14 mouse cellular contexts compared by ENCODE assay signal in genomic region chr2:173217763-173218258, GRCm38 (mm10). TPM values are rescaled to one million over a fixed set of nuclear protein-coding genes. Genes with fewer than 3 reads are reported as not detected.
DNase-seq lines count a peak whose midpoint lies in the region; ATAC-seq and TF ChIP-seq lines count a peak whose summit lies in the region.
"Had no signal": no experiment of that assay in that cellular context is flagged by ENCODE, and none has a peak within 500 bp of the region (broad histone marks: within the 10 kb centered on the region; RNA-seq: fewer than 3 reads in every experiment).

No protein-coding gene starts in this region.

- ATAC-seq in kidney, embryonic 16.5 days (ENCODE audit: low FRiP score, low TSS enrichment): peak; percentile 33; the same call in 1 of the 2 replicates
- peak; percentile 79 for ATAC-seq in intestine, postnatal 0 days
- ATAC-seq: forebrain, embryonic 15.5 days; hindbrain, embryonic 16.5 days had no signal

- H3K9ac ChIP-seq in kidney, embryonic 16.5 days (replicated peaks; ENCODE audit: low read length): 0 out of 2 replicates have a peak overlapping the region, but pooled peaks have one; percentile 16
- no peak overlapping the region for H3K9ac ChIP-seq in intestine, postnatal 0 days (ENCODE audit: low read depth, low read length)
- H3K9ac ChIP-seq: embryonic facial prominence, embryonic 15.5 days; forebrain, embryonic 15.5 days; liver, embryonic 15.5 days had no signal

- no peaks in the 10 kb centered on the region for H3K27me3 ChIP-seq in kidney, embryonic 16.5 days (ENCODE audit: insufficient read depth, low read length)
- H3K27me3 ChIP-seq in kidney, adult 2 months (replicated peaks; ENCODE audit: control insufficient read depth, insufficient read depth, low read length): no peaks in the 10 kb centered on the region
- H3K27me3 ChIP-seq in intestine, postnatal 0 days (replicated peaks; ENCODE audit: control insufficient read depth, insufficient read depth, low read length): no peaks in the 10 kb centered on the region
- H3K27me3 ChIP-seq: embryonic facial prominence, embryonic 15.5 days; forebrain, embryonic 15.5 days had no signal

- H3K4me2 ChIP-seq in kidney, embryonic 16.5 days (replicated peaks; ENCODE audit: low read depth, low read length): no peak overlapping the region
- no peak overlapping the region for H3K4me2 ChIP-seq in intestine, postnatal 0 days (replicated peaks; ENCODE audit: low read depth)
- H3K4me2 ChIP-seq: embryonic facial prominence, embryonic 15.5 days; forebrain, embryonic 15.5 days; liver, embryonic 15.5 days had no signal

- no peak for DNase-seq in kidney, adult 2 months
- peak; percentile 2 to 8 for DNase-seq in right cerebral cortex, postnatal 10 days (ENCODE audit: low spot score in 2 of 2)
- no peak for DNase-seq in right cerebral cortex, postnatal 25 days
- DNase-seq in embryo, embryonic 9.5 days (ENCODE audit: extremely low spot score): no peak
- DNase-seq: cerebellum, adult 2 months; layer of hippocampus, adult 9-11 months; right cerebral cortex, postnatal 14 days had no signal

- H3K36me3 ChIP-seq in kidney, embryonic 16.5 days (ENCODE audit: insufficient read depth, low read length): no peaks in the 10 kb centered on the region
- no peaks in the 10 kb centered on the region for H3K36me3 ChIP-seq in kidney, adult 2 months (ENCODE audit: control insufficient read depth, insufficient read depth, low read length)
- H3K36me3 ChIP-seq in intestine, postnatal 0 days (ENCODE audit: control insufficient read depth, insufficient read depth): no peaks in the 10 kb centered on the region
- H3K36me3 ChIP-seq: embryonic facial prominence, embryonic 15.5 days; forebrain, embryonic 15.5 days; liver, embryonic 15.5 days had no signal

- H3K4me1 ChIP-seq in kidney, embryonic 16.5 days (ENCODE audit: insufficient read depth, low read length): peaks cover 5% of the 10 kb centered on the region; the same call in 1 of the 2 replicates
- no peaks in the 10 kb centered on the region for H3K4me1 ChIP-seq in kidney, adult 2 months (ENCODE audit: control insufficient read depth, insufficient read depth, low read length)
- peaks cover 6% of the 10 kb centered on the region for H3K4me1 ChIP-seq in bone marrow, adult 2 months (ENCODE audit: control insufficient read depth, insufficient read depth, low read length)
- H3K4me1 ChIP-seq in intestine, postnatal 0 days (replicated peaks; ENCODE audit: control insufficient read depth, insufficient read depth, low read length): no peaks in the 10 kb centered on the region
- H3K4me1 ChIP-seq: embryonic facial prominence, embryonic 15.5 days; forebrain, embryonic 15.5 days; liver, embryonic 15.5 days had no signal

- 97% methylated on average over 5 of the region's 5 CpGs for WGBS in kidney, embryonic 16.5 days
- 93% methylated on average over 5 of the region's 5 CpGs for WGBS in kidney, adult 2 months
- WGBS in bone marrow, adult 2 months: 48% methylated on average over 5 of the region's 5 CpGs
- 65% methylated on average over 5 of the region's 5 CpGs for WGBS in intestine, postnatal 0 days

- H3K4me3 ChIP-seq in kidney, embryonic 16.5 days (ENCODE audit: low read length): no peak overlapping the region
- H3K4me3 ChIP-seq in kidney, adult 2 months (ENCODE audit: insufficient read depth, low read depth, low read length): no peak overlapping the region
- peak overlapping the region; percentile 1 for H3K4me3 ChIP-seq in bone marrow, adult 2 months (replicated peaks; ENCODE audit: control insufficient read depth, low read depth, low read length)
- no peak overlapping the region for H3K4me3 ChIP-seq in intestine, postnatal 0 days (ENCODE audit: low read depth, low read length)
- H3K4me3 ChIP-seq: embryonic facial prominence, embryonic 15.5 days; forebrain, embryonic 15.5 days; liver, embryonic 15.5 days had no signal

- no peaks in the 10 kb centered on the region for H3K9me3 ChIP-seq in kidney, embryonic 16.5 days (ENCODE audit: low read length)
- H3K9me3 ChIP-seq in intestine, postnatal 0 days (ENCODE audit: control insufficient read depth): no peaks in the 10 kb centered on the region
- H3K9me3 ChIP-seq: embryonic facial prominence, embryonic 15.5 days; forebrain, embryonic 15.5 days; liver, embryonic 15.5 days had no signal

- no peak overlapping the region for H3K27ac ChIP-seq in kidney, embryonic 16.5 days (ENCODE audit: low read length)
- H3K27ac ChIP-seq in kidney, adult 2 months (ENCODE audit: insufficient read depth, low read depth, low read length): no peak overlapping the region
- H3K27ac ChIP-seq in bone marrow, adult 2 months (ENCODE audit: control insufficient read depth, insufficient read depth, low read depth, low read length, poor library complexity): no peak overlapping the region
- no peak overlapping the region for H3K27ac ChIP-seq in intestine, postnatal 0 days (ENCODE audit: low read depth, low read length)
- H3K27ac ChIP-seq: embryonic facial prominence, embryonic 15.5 days; forebrain, embryonic 15.5 days; liver, embryonic 15.5 days had no signal

- no peak for TF ChIP-seq CTCF in kidney, adult 2 months (conservative IDR thresholded peaks at IDR 0.05; ENCODE audit: insufficient read depth, insufficient read length, low read depth, low read length)
- no peak for TF ChIP-seq CTCF in bone marrow, adult 2 months (IDR thresholded peaks at IDR 0.05; ENCODE audit: control insufficient read depth, insufficient read depth, low read length)
- no peak for TF ChIP-seq CTCF in intestine, postnatal 0 days (IDR thresholded peaks at IDR 0.05; ENCODE audit: low read depth)

- TF ChIP-seq POLR2A in kidney, adult 2 months (IDR thresholded peaks at IDR 0.05; ENCODE audit: low read depth, low read length): no peak
- no peak for TF ChIP-seq POLR2A in bone marrow, adult 2 months (IDR thresholded peaks at IDR 0.05; ENCODE audit: borderline replicate concordance, control insufficient read depth, low read depth, low read length)

RNA-seq across cellular contexts. Expression of gene Zbp1, which starts 0.9 kb away (rescaled TPM):
- polyA plus RNA-seq in kidney, embryonic 16.5 days (2015; fragmentation: Nextera tagmentation; extraction: Ambion mirVana): 0.67 TPM in 1 of 2 replicates, not detected in the other
- 3.3 and 7.8 TPM in 2 replicates for polyA plus RNA-seq in kidney, adult 2 months (2012; rRNA removed)
- polyA plus RNA-seq in bone marrow, adult 2 months (2011; ENCODE audit: insufficient read depth, insufficient read length, low replicate concordance, missing spikeins): 8.1 and 9.1 TPM in 2 replicates
- 13.9 and 14.0 TPM in 2 replicates for polyA plus RNA-seq in intestine, postnatal 0 days (2015; fragmentation: Nextera tagmentation; extraction: Ambion mirVana)
- polyA plus RNA-seq: hindbrain, embryonic 16.5 days had no signal

RNA-seq across cellular contexts. Expression of gene Pmepa1, which starts 58.5 kb away (rescaled TPM):
- 4.3 and 4.8 TPM in 2 replicates for polyA plus RNA-seq in kidney, embryonic 16.5 days (2015; fragmentation: Nextera tagmentation; extraction: Ambion mirVana)
- 35.6 and 44.7 TPM in 2 replicates for polyA plus RNA-seq in kidney, adult 2 months (2012; rRNA removed)
- 2.5 and 12.5 TPM in 2 replicates for polyA plus RNA-seq in bone marrow, adult 2 months (2011; ENCODE audit: insufficient read depth, insufficient read length, low replicate concordance, missing spikeins)
- 5.9 and 6.4 TPM in 2 replicates for polyA plus RNA-seq in intestine, postnatal 0 days (2015; fragmentation: Nextera tagmentation; extraction: Ambion mirVana)

Comparison
In these comparisons a context has a peak if more than half of its experiments do, and no peak if none do; other contexts are left out.
1. DNase-seq: peak in right cerebral cortex, postnatal 10 days (2 of 2); none in kidney, adult 2 months (single experiment), right cerebral cortex, postnatal 25 days (single experiment) and embryo, embryonic 9.5 days (single experiment).